Mouse (Mus musculus) spleen, adult 2 months (tissue): ENCODE data around the gene 1810062G17Rik.

Experiments used
- CTCF ChIP-seq: fragments of 200-500 bp; IDR thresholded peaks from 2 replicates; pipeline ENCODE4 v1.5.1; 2011; ENCODE audit warnings: mild to moderate bottlenecking, inconsistent platforms; ENCODE audit not compliant: insufficient read depth, insufficient read length, insufficient replicate concordance; ENCODE audit errors: extremely low read depth
- POLR2A ChIP-seq: fragments of 200-500 bp; IDR thresholded peaks from 2 replicates; pipeline ENCODE4 v1.6.1; 2011; ENCODE audit warnings: low read depth, low read length, inconsistent platforms

GRCm38 (mm10) chr3:36482940-36483339 is 7.2 kb downstream of the 1810062G17Rik start:
- no peak for TF ChIP-seq CTCF
- TF ChIP-seq POLR2A, result no peak
